Mouse (Mus musculus): ENCODE data around the gene Tmem19. TPM values are rescaled to one million over a fixed set of nuclear protein-coding genes. Genes with fewer than 3 reads are reported as not detected.

The Tmem19 gene
- polyA plus RNA-seq, 1 experiment, result 16.0 TPM

- Histone ChIP-seq H3K4me3 (ENCODE audit: insufficient read depth, low read depth, low read length) (no peak overlapping the region), H3K4me1 (ENCODE audit: control insufficient read depth, insufficient read depth, insufficient read length, low read length) (peaks cover 5% of the 10 kb centered on the region; the same call in 1 of the 2 replicates), H3K27ac (replicated peaks; ENCODE audit: low read depth, low read length) (no peak overlapping the region)
Observed at GRCm38 (mm10) chr10:115358216-115358919, 3.9 kb downstream of the Tmem19 start.

DNA sequence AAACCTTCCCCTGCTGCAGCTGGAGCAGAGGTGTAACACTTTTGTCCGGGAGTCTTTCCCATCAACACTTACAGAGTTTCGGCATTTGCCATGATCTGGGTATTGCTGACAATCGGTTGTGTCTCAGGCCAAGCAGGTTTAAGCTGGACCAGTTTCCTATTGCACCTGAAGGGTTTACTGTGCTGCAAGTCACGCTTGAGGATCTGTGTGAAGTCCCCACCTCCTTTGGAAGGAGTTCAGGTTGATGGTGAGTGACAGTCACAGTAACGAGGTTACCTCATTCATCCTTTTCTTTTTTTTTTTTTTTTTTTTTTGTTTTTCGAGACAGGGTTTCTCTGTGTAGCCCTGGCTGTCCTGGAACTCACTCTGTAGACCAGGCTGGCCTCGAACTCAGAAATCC, 6.2 kb downstream of the Tmem19 start:
- peaks cover under 1% of the 10 kb centered on the region; the same call in 1 of the 2 replicates for H3K4me1 ChIP-seq (ENCODE audit: control insufficient read depth, insufficient read depth, insufficient read length, low read length)
- H3K4me3 ChIP-seq (ENCODE audit: insufficient read depth, low read depth, low read length), result no peak overlapping the region
- no peak overlapping the region for H3K27ac ChIP-seq (replicated peaks; ENCODE audit: low read depth, low read length)

- no peak overlapping the region for H3K4me3 ChIP-seq (ENCODE audit: insufficient read depth, low read depth, low read length)
- H3K27ac ChIP-seq (replicated peaks; ENCODE audit: low read depth, low read length), result no peak overlapping the region
Observed at GRCm38 (mm10) chr10:115355016-115355415, 7.3 kb downstream of the Tmem19 start.

GRCm38 (mm10) chr10:115354553-115354952, 7.7 kb downstream of the Tmem19 start:
- H3K4me1 ChIP-seq (ENCODE audit: control insufficient read depth, insufficient read depth, insufficient read length, low read length), result no peaks in the 10 kb centered on the region
- no peak overlapping the region for H3K27ac ChIP-seq (replicated peaks; ENCODE audit: low read depth, low read length)
- no peak overlapping the region for H3K4me3 ChIP-seq (ENCODE audit: insufficient read depth, low read depth, low read length)

More at GRCm38 (mm10) chr10:115355016-115355415, 7.3 kb downstream of the Tmem19 start:
- H3K4me1 ChIP-seq (ENCODE audit: control insufficient read depth, insufficient read depth, insufficient read length, low read length), result no peaks in the 10 kb centered on the region

- no peaks in the 10 kb centered on the region for H3K4me1 ChIP-seq (ENCODE audit: control insufficient read depth, insufficient read depth, insufficient read length, low read length)
- no peak overlapping the region for H3K4me3 ChIP-seq (ENCODE audit: insufficient read depth, low read depth, low read length)
- H3K27ac ChIP-seq (replicated peaks; ENCODE audit: low read depth, low read length), result no peak overlapping the region
Observed at GRCm38 (mm10) chr10:115350810-115351397, 11.4 kb downstream of the Tmem19 start.

DNA sequence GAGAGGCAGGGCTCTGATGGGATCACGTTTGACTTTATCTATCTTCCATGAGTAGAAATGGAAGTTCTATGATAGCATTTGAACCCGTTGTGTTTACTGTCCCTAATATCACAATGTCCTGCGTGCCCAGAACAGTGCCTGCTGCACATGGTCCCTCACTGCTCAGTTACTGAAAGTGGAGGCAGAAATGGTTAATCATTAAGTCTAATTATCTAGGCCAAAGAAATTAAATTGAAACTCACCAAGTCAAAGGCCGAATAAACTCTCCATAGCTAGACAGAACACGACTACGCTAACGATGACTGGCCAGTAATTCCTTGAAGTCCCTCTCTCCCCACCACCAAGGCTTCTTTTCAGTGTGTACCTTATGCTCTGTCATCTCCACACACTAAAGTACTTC, 12.8 kb downstream of the Tmem19 start:
- H3K4me1 ChIP-seq (ENCODE audit: control insufficient read depth, insufficient read depth, insufficient read length, low read length), result no peaks in the 10 kb centered on the region
- H3K27ac ChIP-seq (replicated peaks; ENCODE audit: low read depth, low read length), result no peak overlapping the region
- no peak overlapping the region for H3K4me3 ChIP-seq (ENCODE audit: insufficient read depth, low read depth, low read length)

DNA sequence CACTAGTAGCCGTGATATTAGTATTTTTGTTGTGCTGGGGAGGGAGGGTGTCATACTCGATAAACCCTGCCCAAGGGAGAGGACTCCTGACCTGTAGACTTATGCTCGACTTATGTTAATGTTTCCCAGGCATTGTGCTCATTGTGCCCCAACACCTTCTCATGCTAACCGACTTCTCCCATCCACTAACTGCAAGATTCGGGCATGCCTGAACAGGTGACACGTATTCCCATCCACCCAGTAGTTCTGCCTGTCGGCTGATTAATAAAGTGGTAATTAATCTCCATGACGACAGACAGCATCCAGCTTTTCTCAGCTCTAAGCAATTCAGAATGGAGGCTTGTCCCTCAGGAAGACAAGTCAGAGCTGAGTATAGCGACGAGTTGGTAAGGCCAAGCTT, 13.3 kb downstream of the Tmem19 start:
- H3K4me3 ChIP-seq (ENCODE audit: insufficient read depth, low read depth, low read length), result no peak overlapping the region
- H3K27ac ChIP-seq (replicated peaks; ENCODE audit: low read depth, low read length), result no peak overlapping the region
- no peaks in the 10 kb centered on the region for H3K4me1 ChIP-seq (ENCODE audit: control insufficient read depth, insufficient read depth, insufficient read length, low read length)

GRCm38 (mm10) chr10:115348131-115348530, 14.2 kb downstream of the Tmem19 start:
- Histone ChIP-seq H3K4me1 (ENCODE audit: control insufficient read depth, insufficient read depth, insufficient read length, low read length) (no peaks in the 10 kb centered on the region), H3K27ac (replicated peaks; ENCODE audit: low read depth, low read length) (no peak overlapping the region), H3K4me3 (ENCODE audit: insufficient read depth, low read depth, low read length) (no peak overlapping the region)

DNA sequence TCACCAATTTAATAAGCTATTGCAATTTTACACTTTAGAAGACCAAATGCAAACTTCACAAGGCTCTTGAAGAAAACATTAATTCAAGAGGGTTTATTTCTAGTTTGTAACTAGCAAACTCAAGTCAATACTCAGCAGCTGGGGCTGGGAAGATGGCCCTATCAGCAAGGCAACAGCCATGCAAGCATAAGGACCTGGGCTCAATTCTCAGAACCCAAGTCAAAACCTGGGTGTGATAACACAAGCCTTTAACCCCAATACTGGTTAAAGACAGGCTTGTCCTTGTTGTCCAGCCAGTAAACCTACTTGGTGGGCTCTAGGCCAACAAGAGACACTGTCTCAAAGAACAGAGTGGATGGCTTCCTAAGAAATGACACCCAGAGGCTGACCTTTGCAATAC, 15.9 kb downstream of the Tmem19 start:
- Histone ChIP-seq H3K4me1 (ENCODE audit: control insufficient read depth, insufficient read depth, insufficient read length, low read length) (no peaks in the 10 kb centered on the region), H3K4me3 (ENCODE audit: insufficient read depth, low read depth, low read length) (no peak overlapping the region), H3K27ac (replicated peaks; ENCODE audit: low read depth, low read length) (no peak overlapping the region)

DNA sequence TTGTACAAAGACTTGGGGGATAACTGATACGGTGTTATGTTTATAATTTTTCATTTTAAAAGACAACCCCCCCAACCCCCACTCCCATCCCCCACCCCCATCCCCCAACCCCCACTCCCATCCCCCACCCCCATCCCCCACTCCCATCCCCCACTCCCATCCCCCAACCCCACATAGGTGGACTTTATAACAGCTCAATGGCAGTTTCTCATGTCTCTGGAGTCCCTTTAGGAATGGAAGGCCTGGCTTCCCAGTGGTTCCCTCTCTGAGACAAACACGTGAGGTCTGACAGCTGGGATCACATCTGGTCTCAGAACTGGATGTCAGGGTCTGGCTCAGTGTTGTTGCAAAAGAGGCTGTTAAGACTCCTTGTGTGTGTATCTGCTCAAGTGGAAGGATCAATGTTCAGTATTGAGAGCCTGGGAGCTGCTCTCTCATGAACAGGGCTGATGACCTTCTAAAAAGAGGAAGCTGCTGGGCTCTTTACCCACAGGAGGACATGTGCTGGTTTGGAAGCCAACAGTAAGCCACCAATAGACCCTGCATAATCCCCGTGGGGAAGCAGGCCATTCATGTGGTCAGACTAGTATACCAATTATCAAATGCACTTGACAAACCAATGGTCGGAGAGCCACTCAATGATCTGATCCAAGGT, 19.4 kb downstream of the Tmem19 start:
- no peak overlapping the region for H3K4me3 ChIP-seq (ENCODE audit: insufficient read depth, low read depth, low read length)
- H3K4me1 ChIP-seq (ENCODE audit: control insufficient read depth, insufficient read depth, insufficient read length, low read length), result no peaks in the 10 kb centered on the region
- H3K27ac ChIP-seq (replicated peaks; ENCODE audit: low read depth, low read length), result no peak overlapping the region

DNA sequence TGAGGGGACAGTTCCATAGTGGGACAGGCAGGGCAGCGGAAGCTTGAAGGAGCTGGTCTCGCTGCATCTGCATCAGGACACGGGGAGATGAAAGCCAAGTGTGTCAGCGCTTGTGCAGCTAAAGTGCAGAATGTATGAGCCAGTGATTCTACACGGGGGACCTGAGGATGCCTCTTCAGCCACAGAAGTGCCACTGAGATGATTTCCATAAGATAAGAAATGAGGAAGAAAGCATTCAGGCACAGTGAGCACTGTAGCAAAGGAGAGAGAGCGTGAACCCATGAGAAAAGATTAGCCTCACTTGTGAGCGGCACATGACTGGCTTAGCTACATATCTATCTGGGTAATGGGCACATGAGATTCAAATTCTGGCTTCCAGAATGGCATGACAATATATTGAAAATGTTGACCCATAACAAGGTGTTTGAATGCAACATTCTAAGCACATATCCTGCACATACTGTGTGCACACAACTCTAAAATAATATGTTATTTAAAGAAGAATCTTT, 22.4 kb downstream of the Tmem19 start:
- Histone ChIP-seq H3K4me3 (ENCODE audit: insufficient read depth, low read depth, low read length) (no peak overlapping the region), H3K27ac (replicated peaks; ENCODE audit: low read depth, low read length) (no peak overlapping the region), H3K4me1 (ENCODE audit: control insufficient read depth, insufficient read depth, insufficient read length, low read length) (no peaks in the 10 kb centered on the region)

GRCm38 (mm10) chr10:115336901-115337300, 25.4 kb downstream of the Tmem19 start:
- Histone ChIP-seq H3K4me3 (ENCODE audit: insufficient read depth, low read depth, low read length) (no peak overlapping the region), H3K4me1 (ENCODE audit: control insufficient read depth, insufficient read depth, insufficient read length, low read length) (no peaks in the 10 kb centered on the region; the same call in 1 of the 2 replicates), H3K27ac (replicated peaks; ENCODE audit: low read depth, low read length) (no peak overlapping the region)

GRCm38 (mm10) chr10:115333528-115333927, 28.8 kb downstream of the Tmem19 start:
- peak overlapping the region; percentile 84; the same call in 1 of the 2 replicates for H3K27ac ChIP-seq (replicated peaks; ENCODE audit: low read depth, low read length)
- no peak overlapping the region for H3K4me3 ChIP-seq (ENCODE audit: insufficient read depth, low read depth, low read length)
- H3K4me1 ChIP-seq (ENCODE audit: control insufficient read depth, insufficient read depth, insufficient read length, low read length), result no peaks in the 10 kb centered on the region; the same call in 1 of the 2 replicates

DNA sequence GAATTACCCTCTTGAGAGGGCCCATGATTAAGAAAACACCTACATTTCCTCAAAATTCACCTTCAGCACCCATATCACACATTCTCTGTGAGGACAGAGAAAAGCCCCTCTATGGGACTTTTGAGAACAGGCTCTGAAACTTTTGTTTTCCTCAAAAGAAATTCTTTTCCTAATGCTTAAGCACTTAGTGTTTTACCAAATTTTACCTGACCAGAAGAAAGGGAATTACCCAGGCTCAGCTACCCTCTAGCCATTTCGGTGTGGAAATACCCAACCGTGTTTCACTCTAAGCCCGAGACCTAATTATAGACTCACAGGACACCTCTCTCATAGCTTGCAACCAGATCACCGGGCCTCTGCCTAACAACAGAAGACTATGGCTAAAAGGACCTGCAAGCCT, 29.3 kb downstream of the Tmem19 start:
- peak overlapping the region; percentile 84 for H3K27ac ChIP-seq (replicated peaks; ENCODE audit: low read depth, low read length)

GRCm38 (mm10) chr10:115332420-115332952, 29.8 kb downstream of the Tmem19 start:
- H3K27ac ChIP-seq (replicated peaks; ENCODE audit: low read depth, low read length), result peak overlapping the region; percentile 84
- no peaks in the 10 kb centered on the region; the same call in 1 of the 2 replicates for H3K4me1 ChIP-seq (ENCODE audit: control insufficient read depth, insufficient read depth, insufficient read length, low read length)
- no peak overlapping the region for H3K4me3 ChIP-seq (ENCODE audit: insufficient read depth, low read depth, low read length)

More for the DNA sequence above, 29.3 kb downstream of the Tmem19 start:
- Histone ChIP-seq H3K4me1 (ENCODE audit: control insufficient read depth, insufficient read depth, insufficient read length, low read length) (no peaks in the 10 kb centered on the region; the same call in 1 of the 2 replicates), H3K4me3 (ENCODE audit: insufficient read depth, low read depth, low read length) (no peak overlapping the region)
